Mouse (Mus musculus): ENCODE results near the gene Ccdc36. TPM values are rescaled to one million over a fixed set of nuclear protein-coding genes. Genes with fewer than 3 reads are reported as not detected.
A peak's percentile ranks its signal among the peaks of the same experiment; 100 is the strongest.

Gene Ccdc36
- total RNA-seq, 2 experiments from 2014 or later = 0.16 TPM; not detected in 1

DNA sequence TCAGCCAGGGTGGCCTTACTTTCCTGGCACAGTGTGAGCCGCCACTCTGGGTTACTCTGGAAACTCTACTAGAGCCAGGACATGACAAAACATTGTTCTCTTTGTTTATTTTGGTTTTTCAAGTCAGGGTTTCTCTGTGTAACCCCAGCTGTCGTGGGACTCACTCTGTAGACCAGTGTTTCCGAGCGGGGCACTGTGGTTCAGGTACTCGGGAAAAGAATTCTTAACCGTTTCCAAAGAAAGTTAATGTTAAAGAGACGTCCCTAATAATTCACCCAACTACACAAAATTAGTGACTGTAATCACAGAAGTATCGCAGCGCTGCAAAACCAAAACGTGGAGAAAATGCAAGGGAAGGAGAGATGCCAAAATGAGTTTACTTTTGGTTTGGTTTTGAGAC, 39.7 kb downstream of the Ccdc36 start:
- DNase-seq = no peak
- intact Hi-C loops (cut with DNase I; ENCODE audit: low total_unique reads) = loop anchor here (10.0 kb wide), 1 partner anchor 146 kb away; no protein-coding TSS in a partner anchor

DNA sequence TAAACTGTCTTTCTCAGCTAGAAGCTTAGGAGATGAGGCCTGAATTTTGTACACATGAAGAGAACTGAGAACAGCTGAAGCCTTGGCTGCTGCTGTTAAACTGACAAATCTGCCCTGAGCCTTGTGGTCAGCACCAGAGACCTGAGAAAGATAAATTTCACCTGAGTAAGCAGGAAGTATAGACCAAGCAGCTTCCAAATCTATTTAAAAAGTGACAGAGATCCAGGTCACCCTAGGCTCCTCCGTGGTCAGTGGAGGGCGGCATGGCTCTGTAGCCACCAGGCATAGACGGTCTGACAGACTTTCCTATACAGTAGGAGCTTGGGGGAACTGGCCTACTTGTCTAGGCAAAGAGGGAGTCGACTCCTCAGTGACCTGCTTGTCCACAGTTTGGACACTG, 41.5 kb downstream of the Ccdc36 start:
- DNase-seq = peak; percentile 20
- intact Hi-C loops (cut with DNase I; ENCODE audit: low total_unique reads) = loop anchor here (10.0 kb wide), 1 partner anchor 148 kb away; no protein-coding TSS in a partner anchor

DNA sequence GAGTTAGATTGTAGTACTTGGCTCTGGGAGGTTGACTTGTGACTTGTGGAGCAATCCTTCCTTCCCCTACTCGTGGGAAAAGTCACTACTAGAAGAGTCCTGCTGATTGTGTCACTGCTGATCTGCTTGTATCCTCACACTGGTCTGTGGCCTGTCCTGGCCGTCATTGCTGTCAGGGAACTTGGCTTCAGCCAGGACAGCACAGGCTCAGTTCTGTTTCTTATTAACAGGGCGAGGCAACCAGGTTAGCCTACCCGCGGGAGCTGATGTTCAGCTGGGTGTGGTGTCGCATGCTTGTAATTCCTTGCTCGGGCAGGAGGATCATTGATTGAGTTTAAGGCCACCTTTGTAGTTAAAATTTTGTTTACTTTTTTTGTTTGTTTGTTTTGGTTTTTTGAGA, 43.3 kb downstream of the Ccdc36 start:
- intact Hi-C loops (cut with DNase I; ENCODE audit: low total_unique reads) = loop anchor here (10.0 kb wide), 1 partner anchor 150 kb away; no protein-coding TSS in a partner anchor
- no peak for DNase-seq

DNA sequence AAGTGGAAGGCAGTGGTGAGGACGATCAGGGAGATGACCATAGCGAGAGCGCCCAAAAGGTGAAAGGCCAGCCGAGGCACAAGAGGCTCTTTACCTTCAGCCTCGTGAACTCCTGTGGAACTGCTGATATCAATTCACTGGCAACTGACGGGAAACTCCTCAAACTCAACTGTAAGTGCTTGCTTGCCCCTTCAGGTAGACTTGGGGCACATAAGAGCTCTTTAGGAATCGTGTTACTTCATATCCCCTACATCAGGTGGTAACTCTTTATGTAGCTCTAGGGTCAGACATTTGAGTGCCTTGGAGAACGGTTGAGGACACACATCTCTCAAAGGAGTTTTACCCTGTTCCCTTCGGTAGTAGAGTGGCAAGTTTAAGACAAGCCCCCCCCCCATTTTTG, 46.9 kb downstream of the Ccdc36 start:
- DNase-seq = no peak
- intact Hi-C loops (cut with DNase I; ENCODE audit: low total_unique reads) = loop anchor here (10.0 kb wide), 1 partner anchor 153 kb away; no protein-coding TSS in a partner anchor

DNA sequence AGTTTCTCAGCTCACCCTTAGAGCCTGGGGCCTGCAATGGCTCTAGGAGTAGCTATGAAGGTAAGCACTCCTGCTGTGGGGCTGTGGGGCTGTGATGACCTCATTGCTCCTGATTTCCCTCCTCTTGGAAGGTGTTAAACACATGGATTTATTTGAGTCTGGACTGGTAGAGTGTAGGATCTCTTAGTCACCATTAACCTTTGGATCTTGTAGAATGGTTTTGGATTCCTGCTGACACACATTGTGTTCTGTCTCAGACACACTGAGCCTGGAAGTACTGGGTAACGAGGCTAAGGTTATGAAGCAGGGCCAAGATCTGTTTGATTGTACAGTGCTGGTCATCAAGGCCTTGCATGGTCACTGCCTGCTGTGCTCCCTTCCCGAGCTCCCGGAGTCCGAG, 49.0 kb downstream of the Ccdc36 start:
- DNase-seq = no peak
- intact Hi-C loops (cut with DNase I; ENCODE audit: low total_unique reads) = no loop called here

DNA sequence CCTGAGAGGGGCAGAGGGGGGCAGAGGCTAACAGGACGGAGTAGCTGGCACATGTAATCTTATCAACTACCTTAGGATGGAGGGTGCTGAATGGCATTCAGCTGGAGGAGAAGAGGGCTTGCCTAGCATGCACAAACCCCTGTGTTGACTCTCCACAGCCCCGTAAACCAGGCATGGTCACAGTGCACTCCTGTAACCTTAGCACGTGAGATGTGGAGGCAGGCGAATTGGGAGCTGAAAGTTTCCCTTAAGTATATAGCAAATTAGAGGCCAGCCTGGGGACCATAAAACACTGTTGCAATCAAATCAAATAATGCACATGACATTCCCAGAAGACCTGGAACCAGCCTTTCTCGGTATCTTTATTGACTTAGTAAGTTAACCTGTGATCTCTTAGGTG, 49.5 kb downstream of the Ccdc36 start:
- intact Hi-C loops (cut with DNase I; ENCODE audit: low total_unique reads) = no loop called here
- no peak for DNase-seq

DNA sequence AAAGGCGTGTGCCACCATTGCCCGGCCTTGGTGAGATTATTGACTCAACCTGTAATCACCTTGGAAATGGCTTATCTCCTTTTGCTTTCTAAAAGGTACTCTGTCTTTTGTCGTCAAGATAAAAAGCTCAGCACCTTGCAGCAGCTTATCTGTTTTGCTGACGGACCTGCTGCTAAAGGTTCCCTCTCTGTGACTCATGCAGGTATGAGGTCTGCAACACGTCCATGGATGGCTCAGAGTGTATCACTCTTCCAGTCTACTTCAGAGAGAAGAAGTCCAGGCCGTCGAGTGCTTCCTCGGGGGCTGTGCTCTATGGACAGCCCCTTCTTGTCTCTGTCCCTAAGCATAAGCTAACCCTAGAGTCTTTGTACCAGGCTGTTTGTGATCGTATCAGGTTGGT, 50.0 kb downstream of the Ccdc36 start:
- intact Hi-C loops (cut with DNase I; ENCODE audit: low total_unique reads) = no loop called here
- no peak for DNase-seq

Other genes starting within 250 kb of the Ccdc36 start
- gene Bsn, start 238.1 kb downstream of the Ccdc36 start, total RNA-seq (2021) = under 1 TPM; 0.11 to 0.29 TPM
- 100 to 1,000 TPM; 232 to 238 TPM for gene Dag1, start 164.5 kb downstream of the Ccdc36 start, total RNA-seq (2021)
- 1 to 10 TPM; 9.3 to 9.8 TPM for gene Nicn1, start 138.1 kb downstream of the Ccdc36 start, total RNA-seq (2021)
- gene Amt, start 131.6 kb downstream of the Ccdc36 start, total RNA-seq (2021) = 1 to 10 TPM in 1 of 2 experiments, under 1 TPM in 1; 0.76 to 1.3 TPM
- 100 to 1,000 TPM; 159 to 177 TPM for gene Rhoa, start 122.4 kb downstream of the Ccdc36 start, total RNA-seq (2021)
- gene Tcta, start 122.3 kb downstream of the Ccdc36 start, total RNA-seq (2021) = 10 to 100 TPM; 24.7 to 26.9 TPM
- 10 to 100 TPM; 86.5 to 98.0 TPM for gene Gpx1, start 89.6 kb downstream of the Ccdc36 start, total RNA-seq (2021)
- gene Usp4, start 80.6 kb downstream of the Ccdc36 start, total RNA-seq (2021) = 10 to 100 TPM; 56.6 to 62.4 TPM
- under 1 TPM; 0.31 to 0.42 TPM for gene 1700102P08Rik, start 35.7 kb downstream of the Ccdc36 start, total RNA-seq (2021)
- gene BC048562, start 8.0 kb upstream of the Ccdc36 start, total RNA-seq (2021) = not detected
- gene Ccdc71, start 32.0 kb upstream of the Ccdc36 start, total RNA-seq (2021) = 10 to 100 TPM; 15.6 to 17.5 TPM
- 1 to 10 TPM; 4.1 to 4.6 TPM for gene Klhdc8b, start 33.1 kb upstream of the Ccdc36 start, total RNA-seq (2021)
- gene Lamb2, start 51.3 kb upstream of the Ccdc36 start, total RNA-seq (2021) = 100 to 1,000 TPM; 118 to 125 TPM
- gene Usp19, start 62.1 kb upstream of the Ccdc36 start, total RNA-seq (2021) = 10 to 100 TPM; 85.9 to 92.0 TPM
- gene Qars, start 79.2 kb upstream of the Ccdc36 start, total RNA-seq (2021) = 10 to 100 TPM; 65.9 to 72.6 TPM
- gene Qrich1, start 88.3 kb upstream of the Ccdc36 start, total RNA-seq (2021) = 10 to 100 TPM; 58.8 to 59.5 TPM
- gene Impdh2, start 131.8 kb upstream of the Ccdc36 start, total RNA-seq (2021) = 10 to 100 TPM; 50.6 to 55.4 TPM
- 10 to 100 TPM; 30.0 to 32.9 TPM for gene Ndufaf3, start 138.9 kb upstream of the Ccdc36 start, total RNA-seq (2021)
- 1 to 10 TPM; 7.0 to 7.9 TPM for gene Dalrd3, start 141.4 kb upstream of the Ccdc36 start, total RNA-seq (2021)
- gene Wdr6, start 150.3 kb upstream of the Ccdc36 start, total RNA-seq (2021) = 10 to 100 TPM in 1 of 2 experiments, 1 to 10 TPM in 1; 6.9 to 10.4 TPM
- gene P4htm, start 169.2 kb upstream of the Ccdc36 start, total RNA-seq (2021) = 1 to 10 TPM; 4.0 to 4.1 TPM
- 10 to 100 TPM; 49.0 to 53.4 TPM for gene Arih2, start 220.9 kb upstream of the Ccdc36 start, total RNA-seq (2021)
- 10 to 100 TPM; 59.0 to 84.8 TPM for gene Slc25a20, start 233.6 kb upstream of the Ccdc36 start, total RNA-seq (2021)